Mouse (Mus musculus) WW6 (cell line): ENCODE data around the gene Skap2.

Source experiments
- DNase-seq: peaks from one replicate; pipeline ENCODE4 v3.0.0-alpha.2; 2013; ENCODE audit warnings: low read depth, low spot score

The Skap2 gene

DNA sequence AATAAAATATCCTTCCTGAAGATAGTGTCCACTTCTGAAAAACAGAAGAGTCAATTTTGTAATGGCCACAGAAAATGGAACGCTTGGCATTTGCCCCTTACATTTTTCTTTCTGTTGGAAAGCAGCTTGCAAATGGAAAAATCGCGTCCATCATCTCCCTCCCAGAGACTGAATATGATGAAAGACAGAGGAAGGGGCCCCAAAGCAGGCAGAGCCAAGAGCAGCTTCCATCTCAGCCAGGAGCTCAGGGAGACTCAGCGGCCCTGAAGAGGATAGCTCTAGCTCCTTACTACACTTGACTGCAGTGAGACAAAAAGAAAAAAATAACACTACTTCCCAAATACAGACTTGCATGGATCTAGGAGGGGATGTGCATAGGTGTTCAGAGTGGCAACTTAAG is 122.5 kb downstream of the Skap2 start:
- no peak for DNase-seq

DNA sequence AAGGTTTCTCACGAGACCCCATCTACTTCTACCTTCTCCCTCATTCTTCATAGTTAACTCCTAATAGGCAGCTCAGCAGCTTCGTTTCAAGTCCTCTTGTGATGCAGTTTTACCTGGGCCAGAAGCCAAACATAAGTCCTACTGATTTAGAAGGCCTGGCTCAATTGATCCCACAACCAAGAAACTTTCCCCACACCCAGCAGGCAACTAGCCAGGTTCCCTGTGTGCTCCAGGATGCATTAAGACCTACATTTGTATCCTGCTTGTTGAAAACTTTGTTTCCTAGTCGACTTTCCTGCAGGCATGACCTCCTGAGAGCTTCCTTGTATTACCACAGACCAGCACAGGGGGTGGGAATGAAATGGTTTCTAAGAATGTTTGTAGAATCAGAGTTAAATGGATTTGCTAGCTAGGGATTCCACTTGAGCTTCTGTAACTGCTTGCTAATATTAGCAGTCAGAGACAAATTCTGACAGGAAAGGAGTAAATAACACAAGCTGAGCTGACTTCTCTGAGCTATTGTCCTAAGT is 125.4 kb downstream of the Skap2 start:
- DNase-seq: no peak

DNA sequence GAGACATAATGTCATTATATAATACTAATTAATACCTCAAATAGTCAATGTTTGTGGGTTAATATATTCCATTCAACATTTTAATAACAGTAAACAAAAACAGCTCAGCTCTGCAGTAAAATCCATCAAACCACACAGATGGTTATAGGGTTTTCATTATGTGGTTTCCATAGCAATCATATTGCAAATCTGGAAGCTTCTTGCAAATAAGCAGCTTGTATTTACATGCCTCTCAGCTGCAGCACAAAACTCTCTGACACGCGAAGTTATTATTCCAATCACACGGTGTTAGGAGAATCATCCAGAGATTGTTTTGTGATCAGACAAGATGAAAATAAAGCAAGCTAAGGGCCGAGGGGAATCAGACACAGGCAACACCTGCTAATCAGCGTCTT is 129.5 kb downstream of the Skap2 start:
- no peak for DNase-seq

DNA sequence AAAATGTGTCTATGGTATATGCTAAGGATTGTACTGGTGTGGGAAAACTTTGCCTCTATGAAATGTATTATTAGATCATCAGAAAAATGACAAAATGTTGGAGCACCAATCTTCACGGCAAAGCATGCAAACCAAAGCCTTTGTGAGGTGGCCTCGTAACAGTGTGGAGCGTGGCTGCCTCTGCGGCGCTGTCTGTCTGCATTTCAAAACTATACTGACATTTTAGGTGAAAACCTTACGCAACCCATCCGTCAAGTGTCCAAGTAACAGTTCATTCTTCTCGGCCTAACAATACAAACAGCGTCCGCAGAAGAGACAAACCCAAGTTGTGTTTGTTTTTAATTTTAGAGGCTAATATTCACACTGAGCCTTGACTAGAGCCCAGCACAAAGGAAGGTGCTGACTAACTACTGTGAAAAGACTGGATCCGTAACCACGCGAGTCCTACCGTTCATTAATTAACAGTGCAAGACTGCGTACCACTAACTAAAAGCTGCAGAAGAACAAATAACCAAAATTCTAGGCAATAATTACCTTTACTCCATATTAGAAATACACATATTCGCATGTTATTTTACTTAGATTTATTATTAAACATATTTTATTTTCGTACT is 130.0 kb downstream of the Skap2 start:
- no peak for DNase-seq

DNA sequence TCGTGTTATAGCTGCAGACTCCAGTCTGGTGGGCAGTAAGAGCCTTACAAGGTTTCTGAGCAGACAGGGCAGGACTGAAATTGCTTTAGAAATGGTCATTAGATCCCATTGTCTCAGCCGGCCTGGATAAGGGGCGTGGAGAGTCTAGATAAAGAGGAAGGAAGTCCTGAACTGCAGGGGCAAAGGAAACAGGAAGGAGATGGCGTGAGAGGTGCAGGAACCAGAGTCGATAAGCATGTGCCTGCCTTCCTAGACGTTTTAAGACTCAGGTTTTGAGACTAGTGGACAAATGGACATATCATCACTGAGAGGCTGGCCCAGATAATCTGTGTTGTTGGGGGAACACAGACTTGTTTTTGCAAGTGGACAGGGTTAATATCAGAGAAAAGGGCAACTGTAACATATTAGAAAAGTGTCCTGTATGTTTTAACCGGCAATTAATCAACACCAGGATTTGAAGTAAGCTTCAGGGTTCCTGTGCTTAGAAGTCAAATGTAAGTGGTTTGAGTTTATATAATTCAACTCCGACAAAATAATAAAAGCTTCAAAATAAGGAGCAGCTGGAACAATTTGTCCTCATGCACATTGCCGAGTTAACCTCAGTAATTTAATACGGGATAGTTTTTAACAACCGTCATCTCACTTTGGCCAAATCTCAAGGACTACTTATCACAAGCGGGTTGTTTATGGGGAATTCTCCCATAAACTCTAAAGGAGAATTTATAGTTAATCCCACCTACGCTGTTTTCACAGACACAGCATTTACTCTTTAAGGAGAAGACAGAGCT is 131.0 kb downstream of the Skap2 start:
- DNase-seq: peak; percentile 42

DNA sequence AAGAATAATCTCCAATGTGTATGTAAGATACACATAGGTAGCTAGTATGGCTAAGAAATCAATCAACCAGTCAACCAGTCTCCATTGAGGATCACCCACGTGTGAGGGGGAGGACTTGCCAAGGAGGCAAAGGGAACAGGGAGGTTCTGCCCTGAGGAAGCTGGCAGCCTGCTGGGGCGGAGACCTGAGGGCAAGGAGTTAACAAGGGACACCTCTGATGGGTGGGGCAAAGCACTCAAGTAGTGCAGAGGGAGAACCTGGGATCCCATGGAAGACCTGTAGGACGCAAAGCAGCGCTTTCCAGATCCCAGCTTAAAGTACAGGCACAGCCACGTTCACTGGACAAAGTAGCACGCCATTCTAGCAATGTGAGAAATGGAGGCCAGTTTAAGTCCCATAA is 131.6 kb downstream of the Skap2 start:
- DNase-seq: peak; percentile 28

DNA sequence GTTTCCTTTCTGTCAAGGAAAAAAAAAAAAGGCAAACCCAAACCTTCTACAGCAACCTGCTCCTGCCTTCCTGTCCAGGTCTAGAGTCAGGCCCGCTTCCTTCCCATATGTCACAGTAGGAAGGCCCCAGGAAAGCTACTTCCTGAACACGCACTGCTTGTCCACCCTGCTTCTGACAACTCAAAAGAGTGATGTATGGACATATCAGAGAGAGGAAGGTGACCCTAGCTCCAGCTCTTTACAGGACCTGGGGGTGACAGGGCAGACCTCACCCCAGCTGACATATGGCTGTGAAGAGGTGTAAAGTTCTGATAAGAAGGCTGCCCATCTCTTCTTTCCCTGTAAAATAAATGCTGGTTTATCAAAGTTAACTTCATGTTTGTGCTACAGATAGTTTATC is 133.8 kb downstream of the Skap2 start:
- DNase-seq: no peak

DNA sequence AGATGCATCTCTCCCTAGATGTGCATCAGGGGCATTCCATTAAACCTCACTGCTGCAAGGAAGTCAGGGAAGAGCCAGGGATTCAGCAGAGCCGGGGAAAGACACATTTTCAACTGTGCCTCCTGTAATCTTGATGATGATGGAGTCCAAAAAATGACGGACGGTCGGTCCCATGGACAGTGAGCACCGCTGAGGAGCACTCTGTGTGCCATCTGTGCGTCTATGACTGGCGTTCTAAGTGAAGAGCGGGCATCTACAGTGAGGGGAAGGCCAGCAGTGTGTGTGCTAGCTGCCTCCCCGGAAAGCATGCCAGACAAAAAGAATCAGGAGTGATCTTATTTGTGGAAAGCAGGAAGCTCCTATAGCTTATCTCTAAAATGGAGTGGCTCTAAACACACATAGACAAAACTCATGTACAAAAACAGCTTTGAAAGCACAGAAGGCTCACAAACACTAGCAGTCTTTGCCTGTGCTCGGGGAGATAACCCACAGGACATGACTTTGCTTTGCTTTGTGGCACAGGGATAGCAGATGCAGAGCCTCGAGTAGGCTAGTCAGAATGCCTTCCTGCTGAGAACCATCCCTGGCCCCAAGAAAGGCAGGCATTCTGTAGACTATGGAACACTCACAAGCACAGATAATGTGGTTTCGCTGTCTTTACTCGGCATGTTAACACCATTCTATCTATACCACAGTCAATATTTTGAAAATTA is 135.4 kb downstream of the Skap2 start:
- DNase-seq: no peak

DNA sequence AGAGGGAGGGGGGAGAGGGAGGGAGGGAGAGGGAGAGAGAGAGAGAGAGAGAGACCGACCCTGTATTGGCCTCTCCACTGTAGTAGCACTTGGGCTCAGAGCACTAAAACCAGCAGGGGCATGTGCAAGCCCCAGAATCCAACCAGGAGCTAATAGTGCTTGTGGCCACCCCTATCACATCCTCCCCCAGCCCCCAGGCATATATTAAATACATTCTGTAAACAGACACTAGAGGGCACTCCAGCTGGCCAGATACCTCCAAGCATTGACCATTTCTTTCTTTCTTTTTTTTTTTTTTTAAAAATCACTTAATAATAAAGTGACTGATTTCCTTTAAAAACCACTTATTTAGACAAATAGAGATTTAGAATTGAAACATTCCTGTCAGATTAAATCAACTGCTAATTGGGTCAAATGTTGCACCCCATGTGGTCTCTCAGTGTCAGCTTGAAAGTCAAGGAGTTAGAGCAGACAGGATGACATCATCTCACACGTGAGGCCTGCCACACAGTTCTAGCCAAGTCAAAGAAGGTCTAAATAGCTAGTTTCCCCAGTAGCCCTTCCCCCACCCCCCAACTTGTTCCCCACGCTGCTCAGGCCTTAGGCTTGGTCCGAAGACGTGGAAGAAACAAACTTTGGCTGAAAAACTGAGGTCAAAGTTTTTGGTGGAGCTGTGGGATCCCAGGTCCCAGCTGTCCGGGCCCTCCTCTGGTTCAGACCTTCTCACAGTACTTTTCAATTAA is 136.3 kb downstream of the Skap2 start:
- DNase-seq: peak; percentile 40

DNA sequence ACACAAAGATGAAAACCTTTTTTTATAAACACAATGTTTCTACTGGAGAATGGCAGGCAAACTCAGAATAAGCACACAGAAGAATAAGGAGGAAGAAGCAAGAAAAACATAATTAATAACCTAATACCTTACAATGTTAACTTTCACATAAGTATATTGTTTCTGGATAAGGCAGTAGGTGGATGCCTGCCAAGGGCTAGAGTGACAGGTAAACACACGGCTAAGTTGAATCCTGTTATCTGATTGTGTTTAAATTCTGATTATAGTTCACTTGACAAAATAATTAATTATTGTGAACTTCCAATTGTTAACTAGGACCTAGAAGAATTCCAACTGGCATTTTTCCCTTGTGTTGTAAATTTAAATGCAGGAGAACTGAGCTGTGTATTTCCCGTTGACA is 138.3 kb downstream of the Skap2 start:
- DNase-seq: no peak

DNA sequence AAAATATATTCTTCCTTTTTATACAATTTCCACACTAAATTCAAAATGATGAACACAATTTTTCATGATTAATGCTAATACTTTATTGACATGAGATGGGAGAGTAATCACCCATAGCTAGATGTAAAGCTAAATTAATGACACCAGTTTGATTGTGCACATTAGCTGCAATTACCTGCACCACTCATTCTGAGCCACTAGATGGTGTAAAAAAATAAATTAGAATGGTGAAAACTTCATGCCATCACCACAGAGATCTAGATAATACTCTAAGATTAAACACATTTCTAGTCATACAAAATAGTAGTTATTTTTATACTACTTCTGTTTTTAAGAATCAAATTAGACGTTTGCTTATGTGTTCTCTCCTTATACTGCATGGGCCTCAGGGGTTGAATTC is 141.2 kb downstream of the Skap2 start:
- DNase-seq: no peak

DNA sequence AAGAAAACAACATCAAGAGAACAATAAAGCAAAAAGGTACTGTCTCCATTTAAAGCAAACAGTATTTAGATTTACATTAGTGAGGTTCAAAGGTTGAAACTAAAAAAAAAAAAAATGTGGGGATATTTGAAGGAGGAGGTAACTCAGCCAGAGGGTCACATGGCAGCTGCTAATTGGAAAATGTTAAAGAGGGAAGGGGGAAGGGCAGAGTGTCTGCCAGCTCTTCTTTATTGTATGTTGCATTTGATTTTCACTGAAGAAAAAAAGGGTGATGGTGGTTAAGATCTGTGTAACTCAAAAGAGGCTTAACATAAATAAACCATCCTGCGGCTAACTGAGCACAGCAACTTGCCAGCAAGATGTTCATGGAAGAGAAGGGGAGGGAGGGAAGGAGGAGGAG is 142.1 kb downstream of the Skap2 start:
- DNase-seq: no peak

DNA sequence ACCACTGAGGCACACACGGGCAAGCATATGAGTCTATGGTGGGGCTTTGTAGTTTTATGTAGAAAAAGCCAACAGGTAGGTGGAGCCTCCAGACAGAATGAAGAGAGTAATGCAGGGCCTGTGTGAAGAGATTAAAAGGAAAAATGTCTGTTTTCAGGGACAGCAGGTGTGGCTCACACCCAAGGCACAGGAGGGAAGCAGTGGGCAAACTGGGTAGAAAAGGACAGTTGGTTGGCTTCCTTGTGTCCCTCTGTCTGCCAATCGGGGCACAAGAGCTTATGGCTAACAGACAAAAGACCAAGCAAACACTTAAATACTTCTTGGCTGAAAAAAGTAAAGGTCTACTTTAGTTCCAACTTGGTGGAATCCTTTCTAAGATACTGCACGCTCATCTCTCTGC is 145.8 kb downstream of the Skap2 start:
- DNase-seq: no peak

DNA sequence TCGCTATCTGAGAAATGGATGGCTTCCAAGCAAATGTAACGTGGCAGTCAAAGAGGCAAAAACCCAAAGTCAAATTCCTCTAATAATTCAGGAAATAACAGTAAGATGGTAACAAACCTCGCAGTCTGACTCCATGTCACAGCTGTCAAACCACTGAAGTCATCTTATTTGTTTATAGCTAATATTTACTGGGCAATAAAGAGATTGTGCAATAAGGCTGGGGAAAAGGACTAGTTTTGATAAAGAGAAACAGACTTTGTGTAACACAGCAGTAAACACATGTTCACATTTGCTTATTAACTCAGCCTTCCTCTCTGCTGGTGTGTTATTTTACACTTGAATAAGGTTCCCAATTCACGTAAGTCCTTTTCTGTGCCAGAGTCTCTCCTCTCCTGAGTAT is 148.8 kb downstream of the Skap2 start:
- no peak for DNase-seq

DNA sequence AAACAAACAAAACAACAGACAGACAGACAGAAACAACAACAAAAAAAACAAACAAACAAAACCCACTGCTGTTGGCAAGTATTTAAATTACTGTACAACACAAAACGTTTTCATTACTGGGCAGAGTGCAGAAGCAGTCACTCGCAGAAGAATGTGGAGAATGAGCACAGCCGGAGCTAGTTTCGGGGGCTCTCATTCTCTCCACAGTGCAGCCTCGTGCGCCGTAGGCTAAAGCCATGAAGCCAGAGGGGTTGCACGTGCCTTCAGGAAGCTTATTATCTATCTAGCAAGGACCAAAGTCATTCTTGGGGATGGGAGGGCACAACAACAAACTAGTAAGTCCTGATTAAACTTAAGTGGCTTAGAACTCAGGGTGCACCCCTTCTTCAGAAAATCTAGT is 152.0 kb downstream of the Skap2 start:
- DNase-seq: no peak

DNA sequence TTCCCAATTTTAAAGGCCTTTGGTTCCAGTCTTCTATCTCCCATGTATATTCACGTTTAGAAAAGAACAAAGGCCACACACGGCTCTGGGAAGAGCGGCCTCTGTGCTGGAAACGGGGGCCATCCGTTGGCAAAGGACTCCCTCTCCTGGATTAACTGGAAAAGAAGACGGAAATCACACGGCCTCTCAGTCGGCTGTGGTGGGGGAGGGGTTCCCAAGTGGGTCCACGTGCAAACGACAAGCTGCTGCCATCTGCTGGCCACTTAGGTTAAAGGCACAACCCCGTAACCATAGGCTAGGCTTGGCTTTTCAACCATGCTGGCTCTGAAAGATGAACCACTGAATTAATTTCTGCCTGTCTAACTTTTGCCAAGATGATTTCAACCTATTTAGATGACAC is 154.5 kb downstream of the Skap2 start:
- peak; percentile 82 for DNase-seq

DNA sequence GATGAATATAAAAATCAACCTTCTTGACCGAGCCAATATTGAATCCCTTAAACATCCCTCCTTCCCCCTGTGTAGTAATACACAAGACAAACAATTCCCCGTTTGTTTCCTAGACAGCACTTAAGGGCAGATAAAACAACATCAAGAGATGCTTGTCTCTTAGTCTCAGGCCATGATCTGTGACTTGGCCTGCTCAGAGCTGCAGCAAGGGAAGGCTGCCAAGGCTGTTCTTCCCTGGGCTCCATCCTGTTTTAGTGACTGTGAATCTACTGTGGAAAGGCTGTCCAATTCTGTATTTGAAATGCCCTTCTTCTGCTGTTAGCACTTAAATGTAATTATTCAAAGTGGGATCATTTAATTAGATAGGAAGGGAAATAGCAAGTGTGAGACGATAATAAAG is 159.1 kb downstream of the Skap2 start:
- no peak for DNase-seq

DNA sequence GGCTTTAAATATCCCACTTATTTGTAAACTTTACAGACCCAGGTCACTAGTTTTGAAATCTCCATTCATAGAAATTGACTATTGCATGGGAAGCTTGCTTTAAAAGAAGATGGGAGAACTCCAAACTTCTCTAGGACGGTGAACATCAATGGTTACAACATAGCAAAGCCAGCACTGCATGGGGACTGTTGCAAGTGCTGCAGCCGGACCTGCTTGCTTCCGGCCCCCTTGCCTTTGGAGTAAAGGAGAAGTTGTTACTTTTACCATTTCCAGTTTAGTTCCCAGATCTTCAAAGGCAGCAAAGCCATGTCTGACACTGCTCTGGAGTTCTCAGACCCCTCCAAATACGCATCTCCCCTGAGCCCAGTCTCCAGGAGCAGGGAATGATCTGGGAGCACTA is 159.7 kb downstream of the Skap2 start:
- no peak for DNase-seq

DNA sequence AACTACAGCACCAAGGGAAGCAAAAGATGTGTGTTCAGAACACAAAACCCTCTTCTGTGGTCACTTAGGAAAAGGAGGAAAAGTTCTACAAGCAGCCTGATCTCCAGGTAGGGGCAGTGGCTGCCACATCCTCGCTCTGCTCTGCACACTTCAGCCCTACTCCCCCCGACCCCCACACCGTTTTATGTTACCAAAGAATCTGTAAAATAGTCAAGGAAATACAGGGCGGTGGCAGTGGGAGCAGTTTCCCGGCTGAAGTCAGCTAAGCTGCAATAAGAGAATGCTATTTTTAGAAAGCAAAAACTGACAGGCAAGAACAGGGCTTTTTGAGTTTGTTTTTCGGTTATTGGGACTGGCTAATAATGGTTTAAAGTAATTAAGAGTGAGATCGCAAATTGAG is 160.8 kb downstream of the Skap2 start:
- DNase-seq: no peak

DNA sequence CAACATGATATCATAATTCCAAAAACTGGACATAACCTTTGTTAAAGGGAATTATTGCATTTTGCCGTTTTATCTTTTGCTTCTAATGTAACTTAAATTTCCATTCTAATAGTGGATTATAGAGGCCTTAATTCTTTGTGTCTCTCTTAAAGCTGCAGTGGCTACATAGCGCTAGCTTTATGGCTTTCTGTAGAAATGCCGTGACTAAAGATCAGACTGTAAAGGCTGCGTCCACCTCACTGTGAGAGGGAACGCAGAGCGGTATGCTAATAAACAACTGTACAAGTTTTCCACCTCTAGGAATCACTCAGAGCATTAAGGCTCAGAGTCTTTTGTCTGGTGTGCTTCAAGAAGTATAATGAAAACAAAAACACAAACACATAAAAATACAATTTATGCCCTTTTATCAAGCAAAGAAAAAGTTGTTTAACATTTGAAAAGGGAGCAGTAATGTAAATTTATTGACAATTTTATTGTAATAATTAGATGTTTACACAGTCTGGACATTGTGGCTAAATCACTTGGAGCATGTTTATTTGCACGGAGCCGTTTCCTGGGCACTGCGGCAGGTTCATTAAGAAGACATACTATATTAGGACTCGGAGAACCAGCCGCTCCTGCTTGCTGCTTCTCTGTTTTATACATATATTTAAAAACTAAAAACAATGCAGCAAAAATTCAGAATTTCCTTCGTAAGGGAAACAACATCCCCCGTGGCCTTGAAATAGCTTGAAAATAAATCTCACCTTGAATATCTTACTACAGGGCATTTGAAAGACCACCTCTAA is 162.1 kb downstream of the Skap2 start:
- no peak for DNase-seq

DNA sequence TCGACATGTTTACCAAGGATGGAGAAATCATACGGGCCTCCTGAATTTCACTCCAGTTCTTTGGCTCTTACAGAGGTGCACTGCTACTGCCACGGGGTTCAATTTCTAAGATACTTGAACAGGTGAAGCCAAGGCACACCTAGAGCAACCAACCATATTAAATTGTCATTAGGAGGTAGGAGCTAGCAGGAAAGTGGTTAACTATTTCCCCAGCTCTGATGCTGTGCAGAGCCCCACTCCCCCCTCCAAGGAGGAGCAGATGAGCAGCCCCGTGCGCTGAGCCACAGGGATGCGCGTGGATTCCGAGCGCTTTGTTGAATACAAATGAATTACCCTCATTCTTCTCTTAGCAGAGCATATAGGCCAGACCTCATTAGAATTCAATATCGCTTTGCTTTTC is 162.8 kb downstream of the Skap2 start:
- DNase-seq: no peak
